Mouse (Mus musculus) thymus, adult 2 months (tissue): Measurements from ENCODE around the gene Opcml.

ENCODE experiments used
- CTCF ChIP-seq: fragments of 200-500 bp; IDR thresholded peaks from 2 replicates; pipeline ENCODE4 v1.5.1; 2012; ENCODE audit warnings: mild to moderate bottlenecking, control low read depth, low read length, moderate library complexity, borderline replicate concordance; ENCODE audit not compliant: control insufficient read depth, poor library complexity, insufficient read depth; ENCODE audit errors: extremely low read depth
- POLR2A ChIP-seq: fragments of 200-500 bp; IDR thresholded peaks from 2 replicates; pipeline ENCODE4 v1.6.1; 2012; ENCODE audit warnings: mild to moderate bottlenecking, low read length, control low read depth, moderate library complexity; ENCODE audit not compliant: control insufficient read depth, poor library complexity, insufficient read depth; ENCODE audit errors: extremely low read depth

DNA sequence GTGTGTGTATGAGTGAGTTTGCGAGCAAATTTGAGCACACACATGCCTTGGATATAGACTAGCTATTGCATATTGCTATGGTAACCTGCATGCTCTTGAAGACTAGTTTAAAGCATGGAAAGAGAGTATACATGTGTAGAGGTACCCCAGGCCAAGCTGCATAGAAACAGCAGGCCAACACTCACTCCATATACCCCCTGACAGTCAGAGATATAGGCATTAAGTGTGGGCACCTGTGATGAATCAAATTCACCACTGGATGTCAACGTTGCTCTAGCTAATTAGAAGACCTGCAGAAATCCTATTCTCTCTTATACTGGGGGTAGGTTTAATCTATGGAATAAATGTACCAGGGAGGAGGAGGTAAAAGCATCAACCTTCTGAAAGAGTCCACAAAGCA lies 547.3 kb downstream of the Opcml start:
- TF ChIP-seq CTCF (no peak), POLR2A (no peak)
